Mouse (Mus musculus): ENCODE measurements around the gene Fezf2. TPM values are rescaled to one million over a fixed set of nuclear protein-coding genes. Genes with fewer than 3 reads are reported as not detected.

Gene Fezf2
- 10 to 100 TPM; 36.7 to 51.9 (median 45.3) TPM for total RNA-seq (2022)

DNA sequence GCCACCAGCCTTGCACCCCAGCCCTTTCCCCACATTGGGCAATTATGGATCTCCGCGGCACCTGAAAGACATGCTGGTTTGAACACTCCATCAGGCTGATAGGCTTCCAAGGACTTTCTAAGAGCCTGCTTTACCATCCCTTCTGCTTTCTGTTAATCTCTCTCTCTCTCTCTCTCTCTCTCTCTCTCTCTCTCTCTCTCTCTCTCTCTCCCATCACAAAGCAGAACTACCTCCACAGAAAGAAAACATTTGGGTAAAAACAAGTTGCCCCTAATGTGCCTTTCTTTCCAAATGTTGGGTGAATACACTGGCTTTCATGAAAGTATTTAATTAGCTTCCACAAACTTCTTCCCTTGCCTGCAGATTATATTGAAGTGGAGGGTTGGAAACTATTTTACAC lies at the start of gene Fezf2:
TSS of gene Fezf2 (minus strand) at position 101 of the 400 bp plus-strand sequence.
- no peak for DNase-seq (ENCODE audit: low spot score in 2 of 2)

DNA sequence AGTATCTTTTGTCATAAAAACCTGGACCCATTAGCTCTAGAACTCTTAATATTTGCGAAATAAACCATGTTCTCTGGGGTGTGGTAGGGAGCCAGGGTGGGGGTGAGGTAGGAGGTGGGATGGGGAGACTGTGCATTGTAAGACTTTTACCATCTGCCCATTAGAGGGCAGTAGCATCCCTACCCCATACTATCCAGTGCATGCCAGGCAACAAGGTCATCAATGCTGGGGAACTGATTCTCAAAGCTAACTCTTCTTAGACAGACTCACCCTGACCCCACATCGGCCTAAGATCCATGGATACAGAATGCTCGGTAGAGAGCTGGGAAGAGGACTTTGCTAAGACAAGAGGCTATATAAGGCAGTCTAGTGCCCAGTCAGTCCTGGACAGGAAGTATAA lies 49.6 kb upstream of the Fezf2 start:
- DNase-seq (ENCODE audit: low spot score in 2 of 2) = no peak

DNA sequence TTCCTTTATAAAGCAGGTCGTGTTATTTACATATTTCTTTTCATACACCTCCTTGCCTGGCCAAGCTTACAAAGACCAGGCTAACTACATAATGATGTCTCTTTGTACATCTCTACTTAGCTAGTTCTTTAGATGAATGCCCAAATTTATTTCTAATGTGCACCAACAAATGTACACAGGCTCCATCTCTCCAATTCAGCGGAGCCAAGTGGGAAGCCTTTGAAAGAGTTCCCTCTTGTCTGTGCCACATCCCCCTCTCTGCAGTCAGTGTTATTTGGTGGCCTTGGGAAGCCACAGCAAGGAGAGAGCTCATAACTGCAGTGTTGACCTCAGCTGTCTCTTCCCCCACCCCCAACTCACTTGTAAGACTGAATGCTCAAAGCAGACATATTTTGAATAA lies 46.3 kb upstream of the Fezf2 start:
- DNase-seq (ENCODE audit: low spot score in 2 of 2) = no peak

- DNase-seq (ENCODE audit: low spot score in 2 of 2) = peak; percentile 62 to 72
Observed at GRCm38 (mm10) chr14:12393271-12393861, 45.4 kb upstream of the Fezf2 start.

DNA sequence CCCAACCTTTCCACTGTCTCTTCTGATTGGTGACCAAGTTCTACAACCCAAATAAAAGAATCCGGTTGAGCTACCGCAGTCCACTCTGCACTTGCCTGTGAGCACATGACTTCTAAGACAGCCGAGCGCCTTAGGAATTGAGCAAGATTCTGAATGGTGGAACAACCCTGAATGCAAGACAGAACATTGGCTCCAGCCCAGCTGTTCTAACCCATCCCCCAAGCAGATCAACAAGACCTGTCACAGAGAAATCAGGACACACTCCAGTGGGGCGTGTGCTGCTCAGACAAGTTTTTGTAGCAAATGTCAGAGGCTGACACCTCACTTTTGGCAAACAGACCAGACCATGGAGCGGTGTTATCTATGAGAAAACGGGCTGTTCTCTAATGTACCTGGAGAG lies 43.2 kb upstream of the Fezf2 start:
- DNase-seq (ENCODE audit: low spot score in 2 of 2) = no peak

GRCm38 (mm10) chr14:12388806-12389436 lies 40.9 kb upstream of the Fezf2 start:
- no peak for DNase-seq (ENCODE audit: low spot score in 2 of 2)

GRCm38 (mm10) chr14:12388192-12388795 lies 40.3 kb upstream of the Fezf2 start:
- DNase-seq (ENCODE audit: low spot score in 2 of 2) = no peak

GRCm38 (mm10) chr14:12387176-12387575 lies 39.2 kb upstream of the Fezf2 start:
- DNase-seq (ENCODE audit: low spot score in 2 of 2) = no peak

- DNase-seq (ENCODE audit: low spot score in 2 of 2) = no peak
Observed at GRCm38 (mm10) chr14:12377883-12378282, 29.9 kb upstream of the Fezf2 start.

DNA sequence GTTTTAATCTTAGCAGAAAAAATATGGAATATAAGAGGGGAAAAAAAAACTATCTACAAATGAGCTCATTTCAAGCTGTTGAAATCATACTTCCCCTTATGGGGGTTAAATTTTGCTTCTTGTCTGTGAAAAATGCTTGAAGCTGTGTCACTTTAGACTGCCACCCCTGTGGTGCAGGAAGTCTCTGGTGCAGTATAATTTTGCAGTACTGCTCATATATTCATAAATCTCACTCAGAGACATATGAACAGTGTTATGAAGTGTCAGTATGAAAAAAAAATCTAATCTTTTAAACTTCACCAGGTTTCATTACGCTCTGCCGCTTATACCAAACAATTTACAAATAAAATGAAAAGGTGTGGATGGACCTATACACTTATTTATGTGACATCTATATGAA lies 29.3 kb upstream of the Fezf2 start:
- no peak for DNase-seq (ENCODE audit: low spot score in 2 of 2)

GRCm38 (mm10) chr14:12375451-12375850 lies 27.5 kb upstream of the Fezf2 start:
- DNase-seq (ENCODE audit: low spot score in 2 of 2) = no peak

DNA sequence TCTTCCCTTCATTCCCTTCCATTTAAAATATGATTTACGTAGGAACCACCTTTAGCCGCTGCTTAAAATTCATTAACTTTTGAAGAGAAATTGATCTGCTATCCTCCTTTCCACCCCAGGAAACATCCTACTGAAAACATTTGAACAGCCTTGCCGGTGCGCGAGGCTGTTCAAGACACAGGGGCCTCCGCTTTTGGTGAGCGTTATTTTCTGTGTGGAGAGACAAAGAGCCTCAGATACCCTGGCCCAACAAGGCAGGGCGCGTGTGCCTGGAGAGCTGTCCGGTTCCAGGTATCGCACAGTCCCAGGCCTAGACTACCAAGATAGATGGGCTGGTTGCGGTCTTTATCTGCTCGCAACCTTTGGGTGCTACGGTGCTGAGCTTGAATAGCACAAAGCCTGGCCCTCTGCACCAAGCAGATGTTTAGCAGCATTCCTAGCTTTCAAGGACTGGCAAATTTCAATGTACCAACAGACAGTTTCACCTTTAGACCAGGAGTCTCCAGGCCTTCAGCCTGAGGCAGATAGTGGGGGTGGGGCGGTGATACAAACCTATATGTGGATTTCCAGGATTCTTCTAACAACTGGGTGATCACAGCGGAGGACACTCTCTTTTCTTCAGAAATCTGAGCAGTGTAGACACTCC lies 2.4 kb upstream of the Fezf2 start:
- no peak for DNase-seq (ENCODE audit: low spot score in 2 of 2)

GRCm38 (mm10) chr14:12349334-12350090 lies 1.5 kb upstream of the Fezf2 start:
- DNase-seq (ENCODE audit: low spot score in 2 of 2) = no peak

DNA sequence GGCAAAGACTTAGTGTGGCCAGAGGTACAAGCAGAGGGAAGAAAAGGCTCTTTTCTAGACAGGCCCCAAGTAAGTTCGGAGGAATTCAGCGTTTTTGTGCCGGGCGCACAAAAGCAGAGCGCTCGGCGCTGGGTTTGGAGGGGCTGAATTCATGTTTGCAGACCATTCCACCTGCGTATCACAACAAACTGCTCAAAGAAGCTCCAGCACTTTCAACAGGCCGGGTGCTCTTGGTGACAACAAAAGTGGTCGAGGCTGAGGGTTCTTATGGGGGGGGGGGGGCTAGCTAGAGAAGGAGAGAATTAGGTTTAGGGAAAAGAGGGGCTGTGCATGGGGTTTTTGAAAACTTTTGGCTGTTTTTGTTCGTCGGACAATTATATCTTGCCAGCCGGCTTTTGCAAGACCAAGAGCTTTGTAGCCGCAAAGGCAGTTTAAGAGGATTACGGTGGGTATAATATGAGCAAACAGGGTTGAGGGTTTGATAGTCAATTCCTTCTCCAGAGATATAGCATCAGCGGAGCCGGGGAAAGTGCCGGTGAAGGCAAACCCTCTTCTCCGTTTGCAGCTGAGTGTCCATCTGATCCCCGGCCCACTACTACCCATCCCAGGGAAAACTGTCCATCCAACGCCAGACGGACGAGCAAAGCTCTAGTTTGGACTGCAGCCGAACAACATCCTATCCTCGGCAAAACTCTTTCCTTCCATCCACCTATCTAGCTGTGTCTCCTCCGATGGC lies 956 bp downstream of the Fezf2 start:
- DNase-seq (ENCODE audit: low spot score in 2 of 2) = no peak

- peak in 1 of 2 experiments; percentile 53 for DNase-seq (ENCODE audit: low spot score in 2 of 2)
Observed at GRCm38 (mm10) chr14:12346011-12346864, 1.8 kb downstream of the Fezf2 start.

GRCm38 (mm10) chr14:12345241-12345921 lies 2.6 kb downstream of the Fezf2 start:
- peak in 1 of 2 experiments; percentile 39 for DNase-seq (ENCODE audit: low spot score in 2 of 2)

- peak in 1 of 2 experiments; percentile 32 for DNase-seq (ENCODE audit: low spot score in 2 of 2)
Observed at GRCm38 (mm10) chr14:12344746-12345240, 3.2 kb downstream of the Fezf2 start.

DNA sequence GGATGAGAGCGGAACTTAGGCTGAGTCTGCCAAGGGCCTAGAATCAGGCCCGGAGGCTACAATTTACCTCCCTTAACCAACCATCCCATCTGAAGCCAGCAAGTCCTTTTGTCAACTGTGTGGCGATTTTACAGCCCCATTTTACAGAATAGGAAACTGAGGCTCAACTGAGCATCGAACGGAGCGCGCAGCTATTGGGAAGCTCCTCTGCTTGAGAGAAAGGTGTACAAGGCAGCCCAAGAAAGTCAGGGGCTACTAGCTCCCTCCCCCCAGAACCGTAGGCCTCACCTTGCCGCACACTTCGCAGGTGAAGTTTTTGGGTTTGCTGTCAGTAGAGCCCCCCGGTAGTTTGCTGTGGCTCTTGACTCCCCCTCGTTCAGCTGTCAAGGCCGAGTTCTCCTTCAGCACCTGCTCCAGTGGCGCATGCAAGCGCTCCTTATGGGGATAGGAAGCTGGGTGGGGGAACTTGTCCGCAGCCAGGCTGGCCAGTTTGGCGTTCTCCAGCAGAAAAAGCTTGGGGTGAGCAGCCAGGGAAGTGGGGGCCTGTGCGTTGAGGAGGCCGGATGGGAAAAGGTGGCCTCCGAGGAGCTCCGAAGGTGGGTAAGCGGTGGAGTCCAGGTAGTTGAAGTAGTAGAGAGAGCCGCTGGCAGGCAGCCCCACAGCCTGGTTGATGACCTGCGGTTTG lies 3.8 kb downstream of the Fezf2 start:
- DNase-seq (ENCODE audit: low spot score in 2 of 2) = no peak
